8 mouse cellular contexts compared by ENCODE assay signal in the genomic region with DNA sequence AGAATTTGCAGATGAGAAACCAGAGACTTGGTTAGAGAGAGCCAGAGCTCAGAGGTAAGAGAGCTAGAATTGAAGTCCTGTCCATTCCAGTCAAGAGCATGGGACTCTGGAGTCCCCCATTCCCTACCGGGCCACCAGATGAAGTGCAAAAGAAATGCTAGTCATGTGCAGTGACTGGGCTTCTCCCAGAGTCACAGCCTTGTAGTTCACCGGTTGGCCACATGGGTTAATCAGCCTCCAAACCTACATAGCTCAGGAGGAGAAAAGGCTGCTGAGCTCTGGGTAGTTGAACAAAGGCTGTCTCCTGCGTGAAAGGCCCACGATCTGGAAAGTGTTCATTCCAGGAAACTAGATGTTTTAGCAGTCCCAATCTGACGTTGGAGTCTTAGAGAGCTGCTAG. TPM values are rescaled to one million over a fixed set of nuclear protein-coding genes. Genes with fewer than 3 reads are reported as not detected.
DNase-seq lines count a peak whose midpoint lies in the region; ATAC-seq and TF ChIP-seq lines count a peak whose summit lies in the region.

No protein-coding gene starts in this region.

- no peak for TF ChIP-seq POLR2A in heart, adult 2 months (IDR thresholded peaks at IDR 0.05; ENCODE audit: insufficient read depth, low read depth, low read length)
- TF ChIP-seq POLR2A in bone marrow, adult 2 months (IDR thresholded peaks at IDR 0.05; ENCODE audit: borderline replicate concordance, control insufficient read depth, low read depth, low read length) = no peak

- no peaks in the 10 kb centered on the region for H3K27me3 ChIP-seq in heart, adult 2 months (ENCODE audit: control insufficient read depth, insufficient read depth, low read length)
- no peaks in the 10 kb centered on the region for H3K27me3 ChIP-seq in forebrain, embryonic 14.5 days (replicated peaks; ENCODE audit: control insufficient read depth, insufficient read depth, low read length)

- peak; percentile 20 to 40 for DNase-seq in heart, adult 2 months
- DNase-seq in heart, adult 9 months (ENCODE audit: low spot score in 2 of 2) = no peak
- DNase-seq in A20 (ENCODE audit: low read depth, low spot score) = peak; percentile 6
- DNase-seq in forebrain, embryonic 14.5 days (ENCODE audit: low spot score) = peak; percentile 66
- peak; percentile 62 to 77 for DNase-seq in kidney, postnatal 36 days
- DNase-seq in retina, postnatal 1 day = peak; percentile 86

- H3K27ac ChIP-seq in heart, adult 2 months = no peak overlapping the region
- H3K27ac ChIP-seq in bone marrow, adult 2 months (ENCODE audit: control insufficient read depth, insufficient read depth, low read depth, low read length, poor library complexity) = no peak overlapping the region
- no peak overlapping the region for H3K27ac ChIP-seq in forebrain, embryonic 14.5 days (ENCODE audit: low read depth, low read length)

- 16% methylated on average over 5 of the region's 5 CpGs for WGBS in heart, adult 2 months
- WGBS in bone marrow, adult 2 months = 20% methylated on average over 5 of the region's 5 CpGs
- 16% methylated on average over 5 of the region's 5 CpGs for WGBS in forebrain, embryonic 14.5 days

- intact Hi-C loops in heart, adult 2 months (cut with DNase I) = loop anchor here (5.0 kb wide), 4 partner anchors 77 to 432 kb away; no protein-coding TSS in a partner anchor

- no peak overlapping the region for H3K4me2 ChIP-seq in forebrain, embryonic 14.5 days (ENCODE audit: low read length)

- no peak for TF ChIP-seq EP300 in heart, adult 2 months (IDR thresholded peaks at IDR 0.05; ENCODE audit: insufficient read depth, low read depth, low read length)

- no peaks in the 10 kb centered on the region for H3K36me3 ChIP-seq in heart, adult 2 months (ENCODE audit: control insufficient read depth, insufficient read depth, low read length)
- no peaks in the 10 kb centered on the region for H3K36me3 ChIP-seq in forebrain, embryonic 14.5 days (ENCODE audit: control insufficient read depth, insufficient read depth, low read length)

- H3K4me3 ChIP-seq in heart, adult 2 months = no peak overlapping the region
- no peak overlapping the region for H3K4me3 ChIP-seq in bone marrow, adult 2 months (replicated peaks; ENCODE audit: control insufficient read depth, low read depth, low read length)
- H3K4me3 ChIP-seq in forebrain, embryonic 14.5 days (ENCODE audit: low read depth, low read length) = no peak overlapping the region

- H3K9ac ChIP-seq in heart, adult 2 months (ENCODE audit: low read depth, low read length) = no peak overlapping the region
- H3K9ac ChIP-seq in forebrain, embryonic 14.5 days (ENCODE audit: low read length) = no peak overlapping the region

- no peaks in the 10 kb centered on the region; the same call in 1 of the 2 replicates for H3K4me1 ChIP-seq in heart, adult 2 months (ENCODE audit: control insufficient read depth, insufficient read depth, low read length)
- H3K4me1 ChIP-seq in bone marrow, adult 2 months (ENCODE audit: control insufficient read depth, insufficient read depth, low read length) = no peaks in the 10 kb centered on the region
- H3K4me1 ChIP-seq in forebrain, embryonic 14.5 days (ENCODE audit: control insufficient read depth, insufficient read depth, low read length) = no peaks in the 10 kb centered on the region

- no peak for ATAC-seq in forebrain, embryonic 14.5 days
- ATAC-seq in erythroid progenitor cell, adult 5-6 weeks (replicated peaks; ENCODE audit: low FRiP score, poor library complexity, severe bottlenecking) = no peak

- no peaks in the 10 kb centered on the region for H3K79me2 ChIP-seq in heart, adult 2 months (replicated peaks; ENCODE audit: control insufficient read depth, insufficient read depth, low read length)

- no peaks in the 10 kb centered on the region for H3K9me3 ChIP-seq in forebrain, embryonic 14.5 days (replicated peaks; ENCODE audit: control insufficient read depth, low read length)

- peak; percentile 80 for TF ChIP-seq CTCF in heart, adult 2 months (IDR thresholded peaks at IDR 0.05)
- TF ChIP-seq CTCF in bone marrow, adult 2 months (IDR thresholded peaks at IDR 0.05; ENCODE audit: control insufficient read depth, insufficient read depth, low read length) = peak; percentile 20; the same call in 1 of the 2 replicates

RNA-seq across cellular contexts. Expression of a gene that starts 24.8 kb away (rescaled TPM):
- 1 to 10 TPM; 3.3 to 3.9 TPM for total RNA-seq in heart, adult 2 months (2021)
- 4.4 and 5.1 TPM in 2 replicates for polyA plus RNA-seq in heart, adult 2 months (2012; rRNA removed)
- not detected in 2 replicates for polyA plus RNA-seq in bone marrow, adult 2 months (2011; ENCODE audit: insufficient read depth, insufficient read length, low replicate concordance, missing spikeins)
- polyA plus RNA-seq in forebrain, embryonic 14.5 days (2014; fragmentation: Nextera tagmentation; extraction: Ambion mirVana) = 3.9 and 5.1 TPM in 2 replicates
- total RNA-seq in erythroid progenitor cell, adult 5-6 weeks (2015; ENCODE audit: low replicate concordance) = not detected in 2 replicates
- not detected in 2 replicates for total RNA-seq in erythroid progenitor cell, adult 5-6 weeks (2017; ENCODE audit: low replicate concordance)

Comparison
In these comparisons a context has a peak if more than half of its experiments do, and no peak if none do; other contexts are left out.
1. DNase-seq: peak in heart, adult 2 months (2 of 2), A20 (single experiment), forebrain, embryonic 14.5 days (single experiment), kidney, postnatal 36 days (2 of 2) and retina, postnatal 1 day (single experiment); none in heart, adult 9 months (0 of 2).